In genomic region chr7:45567112-45567779, GRCm38 (mm10) we compare ENCODE assay signal across 8 mouse cellular contexts. TPM values are rescaled to one million over a fixed set of nuclear protein-coding genes. Genes with fewer than 3 reads are reported as not detected.
A peak's percentile ranks its signal among the peaks of the same experiment; 100 is the strongest.
DNase-seq lines count a peak whose midpoint lies in the region; ATAC-seq and TF ChIP-seq lines count a peak whose summit lies in the region.

No protein-coding gene starts in this region.

- H3K4me2 ChIP-seq in kidney, embryonic 14.5 days (replicated peaks; ENCODE audit: low read depth, low read length), result peak overlapping the region; percentile 58; the same call in 1 of the 2 replicates
- peak overlapping the region; percentile 54 for H3K4me2 ChIP-seq in embryonic facial prominence, embryonic 11.5 days (ENCODE audit: low read depth, low read length)
- H3K4me2 ChIP-seq in hindbrain, postnatal 0 days (ENCODE audit: low read depth, low read length), result peak overlapping the region; percentile 66
- peak overlapping the region; percentile 85 for H3K4me2 ChIP-seq in midbrain, embryonic 16.5 days (ENCODE audit: low read length)

- H3K27me3 ChIP-seq in kidney, embryonic 14.5 days (ENCODE audit: control insufficient read depth, insufficient read depth, low read length), result no peaks in the 10 kb centered on the region
- H3K27me3 ChIP-seq in embryonic facial prominence, embryonic 11.5 days (ENCODE audit: control insufficient read depth, insufficient read depth, low read length), result no peaks in the 10 kb centered on the region
- H3K27me3 ChIP-seq in hindbrain, postnatal 0 days (ENCODE audit: insufficient read depth, low read length), result no peaks in the 10 kb centered on the region
- no peaks in the 10 kb centered on the region for H3K27me3 ChIP-seq in midbrain, embryonic 16.5 days (ENCODE audit: control insufficient read depth, insufficient read depth, low read depth, low read length)

- TF ChIP-seq CTCF in hindbrain, postnatal 0 days (IDR thresholded peaks at IDR 0.05; ENCODE audit: low read depth), result no peak

- no peak overlapping the region for H3K9ac ChIP-seq in kidney, embryonic 14.5 days (ENCODE audit: low read depth, low read length)
- H3K9ac ChIP-seq in embryonic facial prominence, embryonic 11.5 days (replicated peaks; ENCODE audit: low read length), result no peak overlapping the region; the same call in 1 of the 2 replicates
- H3K9ac ChIP-seq in hindbrain, postnatal 0 days (replicated peaks; ENCODE audit: low read length), result 0 out of 2 replicates have a peak overlapping the region, but pooled peaks have one; percentile 30
- H3K9ac ChIP-seq in midbrain, embryonic 16.5 days (ENCODE audit: low read depth, low read length), result peak overlapping the region; percentile 52; the same call in 1 of the 2 replicates

- no peak for ATAC-seq in kidney, embryonic 14.5 days (ENCODE audit: low FRiP score, low TSS enrichment)
- ATAC-seq in embryonic facial prominence, embryonic 11.5 days (replicated peaks; ENCODE audit: insufficient number of reproducible peaks, low FRiP score, low TSS enrichment, low read depth), result no peak
- ATAC-seq in hindbrain, postnatal 0 days, result no peak
- no peak for ATAC-seq in midbrain, embryonic 16.5 days

- no peak overlapping the region for H3K4me3 ChIP-seq in kidney, embryonic 14.5 days (ENCODE audit: low read length)
- H3K4me3 ChIP-seq in embryonic facial prominence, embryonic 11.5 days (ENCODE audit: low read depth, low read length), result no peak overlapping the region
- H3K4me3 ChIP-seq in hindbrain, postnatal 0 days (ENCODE audit: low read length), result no peak overlapping the region
- H3K4me3 ChIP-seq in midbrain, embryonic 16.5 days (ENCODE audit: low read depth, low read length), result no peak overlapping the region

- no peaks in the 10 kb centered on the region for H3K36me3 ChIP-seq in kidney, embryonic 14.5 days (ENCODE audit: control insufficient read depth, insufficient read depth, low read length)
- H3K36me3 ChIP-seq in embryonic facial prominence, embryonic 11.5 days (replicated peaks; ENCODE audit: control insufficient read depth, insufficient read depth, low read depth, low read length), result no peaks in the 10 kb centered on the region
- no peaks in the 10 kb centered on the region for H3K36me3 ChIP-seq in hindbrain, postnatal 0 days (ENCODE audit: insufficient read depth, low read length)
- H3K36me3 ChIP-seq in midbrain, embryonic 16.5 days (ENCODE audit: control insufficient read depth, insufficient read depth, low read length), result no peaks in the 10 kb centered on the region

- H3K4me1 ChIP-seq in kidney, embryonic 14.5 days (ENCODE audit: control insufficient read depth, insufficient read depth, low read length), result peaks cover 26% of the 10 kb centered on the region
- H3K4me1 ChIP-seq in embryonic facial prominence, embryonic 11.5 days (ENCODE audit: control insufficient read depth, insufficient read depth, low read length), result no peaks in the 10 kb centered on the region; the same call in 1 of the 2 replicates
- H3K4me1 ChIP-seq in hindbrain, postnatal 0 days (ENCODE audit: insufficient read depth, low read length), result peaks cover 16% of the 10 kb centered on the region
- H3K4me1 ChIP-seq in midbrain, embryonic 16.5 days (ENCODE audit: control insufficient read depth, insufficient read depth, low read length), result peaks cover 22% of the 10 kb centered on the region

- peak overlapping the region; percentile 86 for H3K27ac ChIP-seq in kidney, embryonic 14.5 days (ENCODE audit: low read depth, low read length)
- H3K27ac ChIP-seq in embryonic facial prominence, embryonic 11.5 days (replicated peaks; ENCODE audit: low read depth, low read length), result no peak overlapping the region
- peak overlapping the region; percentile 82 for H3K27ac ChIP-seq in hindbrain, postnatal 0 days
- no peak overlapping the region for H3K27ac ChIP-seq in midbrain, embryonic 16.5 days (ENCODE audit: low read length)

- no peak for DNase-seq in kidney, postnatal 14 days
- no peak for DNase-seq in embryonic facial prominence, embryonic 11.5 days (ENCODE audit: low spot score)
- DNase-seq in hindbrain, postnatal 0 days (ENCODE audit: low spot score), result no peak
- no peak for DNase-seq in frontal cortex, postnatal 25 days (ENCODE audit: low spot score in 2 of 2)
- DNase-seq in thymus, adult 18-20 months, result no peak
- no peak for DNase-seq in right cerebral cortex, postnatal 14 days

- no peaks in the 10 kb centered on the region for H3K9me3 ChIP-seq in kidney, embryonic 14.5 days (ENCODE audit: control insufficient read depth, low read length)
- H3K9me3 ChIP-seq in embryonic facial prominence, embryonic 11.5 days (replicated peaks; ENCODE audit: control insufficient read depth, low read length), result no peaks in the 10 kb centered on the region
- no peaks in the 10 kb centered on the region for H3K9me3 ChIP-seq in hindbrain, postnatal 0 days (ENCODE audit: low read length)
- no peaks in the 10 kb centered on the region for H3K9me3 ChIP-seq in midbrain, embryonic 16.5 days (replicated peaks; ENCODE audit: control insufficient read depth, low read length, poor library complexity, severe bottlenecking)

- WGBS in kidney, embryonic 14.5 days, result 68% methylated on average over 8 of the region's 8 CpGs
- WGBS in embryonic facial prominence, embryonic 11.5 days, result 71% methylated on average over 8 of the region's 8 CpGs
- WGBS in hindbrain, postnatal 0 days, result 74% methylated on average over 8 of the region's 8 CpGs
- WGBS in midbrain, embryonic 16.5 days, result 70% methylated on average over 8 of the region's 8 CpGs

RNA-seq across cellular contexts. Expression of gene Bcat2, which starts 2.7 kb away (rescaled TPM):
- 61.1 and 73.7 TPM in 2 replicates for polyA plus RNA-seq in kidney, embryonic 14.5 days (2014; fragmentation: Nextera tagmentation; extraction: Ambion mirVana)
- 47.0 and 47.3 TPM in 2 replicates for polyA plus RNA-seq in embryonic facial prominence, embryonic 11.5 days (2014; fragmentation: Nextera tagmentation; extraction: Ambion mirVana)
- 11.1 and 17.8 TPM in 2 replicates for total RNA-seq in hindbrain, postnatal 0 days (2014; rRNA removed)
- 19.0 and 19.6 TPM in 2 replicates for polyA plus RNA-seq in hindbrain, postnatal 0 days (2015; fragmentation: Nextera tagmentation; extraction: Ambion mirVana)
- polyA plus RNA-seq in midbrain, embryonic 16.5 days (2015; fragmentation: Nextera tagmentation; extraction: Ambion mirVana), result 23.6 and 25.0 TPM in 2 replicates

RNA-seq across cellular contexts. Expression of gene Hsd17b14, which starts 12.6 kb away (rescaled TPM):
- polyA plus RNA-seq in kidney, embryonic 14.5 days (2014; fragmentation: Nextera tagmentation; extraction: Ambion mirVana), result 12.8 and 13.5 TPM in 2 replicates
- polyA plus RNA-seq in embryonic facial prominence, embryonic 11.5 days (2014; fragmentation: Nextera tagmentation; extraction: Ambion mirVana), result 0.53 and 0.68 TPM in 2 replicates
- total RNA-seq in hindbrain, postnatal 0 days (2014; rRNA removed), result 0.68 TPM in 1 of 2 replicates, not detected in the other
- 0.54 and 0.89 TPM in 2 replicates for polyA plus RNA-seq in hindbrain, postnatal 0 days (2015; fragmentation: Nextera tagmentation; extraction: Ambion mirVana)
- polyA plus RNA-seq in midbrain, embryonic 16.5 days (2015; fragmentation: Nextera tagmentation; extraction: Ambion mirVana), result 0.21 TPM in 1 of 2 replicates, not detected in the other

RNA-seq across cellular contexts. Expression of gene Plekha4, which starts 41.1 kb away (rescaled TPM):
- polyA plus RNA-seq in kidney, embryonic 14.5 days (2014; fragmentation: Nextera tagmentation; extraction: Ambion mirVana), result 4.7 and 5.1 TPM in 2 replicates
- 0.62 and 1.3 TPM in 2 replicates for polyA plus RNA-seq in embryonic facial prominence, embryonic 11.5 days (2014; fragmentation: Nextera tagmentation; extraction: Ambion mirVana)
- 2.4 and 2.8 TPM in 2 replicates for total RNA-seq in hindbrain, postnatal 0 days (2014; rRNA removed)
- 2.1 and 2.2 TPM in 2 replicates for polyA plus RNA-seq in hindbrain, postnatal 0 days (2015; fragmentation: Nextera tagmentation; extraction: Ambion mirVana)
- 0.81 and 0.87 TPM in 2 replicates for polyA plus RNA-seq in midbrain, embryonic 16.5 days (2015; fragmentation: Nextera tagmentation; extraction: Ambion mirVana)

RNA-seq across cellular contexts. Expression of gene Ppp1r15a, which starts 41.2 kb away (rescaled TPM):
- 13.4 and 15.7 TPM in 2 replicates for polyA plus RNA-seq in kidney, embryonic 14.5 days (2014; fragmentation: Nextera tagmentation; extraction: Ambion mirVana)
- polyA plus RNA-seq in embryonic facial prominence, embryonic 11.5 days (2014; fragmentation: Nextera tagmentation; extraction: Ambion mirVana), result 19.8 and 20.3 TPM in 2 replicates
- total RNA-seq in hindbrain, postnatal 0 days (2014; rRNA removed), result 19.2 and 19.8 TPM in 2 replicates
- polyA plus RNA-seq in hindbrain, postnatal 0 days (2015; fragmentation: Nextera tagmentation; extraction: Ambion mirVana), result 21.6 and 25.4 TPM in 2 replicates
- polyA plus RNA-seq in midbrain, embryonic 16.5 days (2015; fragmentation: Nextera tagmentation; extraction: Ambion mirVana), result 10.5 and 13.9 TPM in 2 replicates

RNA-seq across cellular contexts. Expression of gene Fgf21, which starts 48.0 kb away (rescaled TPM):
- polyA plus RNA-seq in kidney, embryonic 14.5 days (2014; fragmentation: Nextera tagmentation; extraction: Ambion mirVana), result not detected in 2 replicates
- polyA plus RNA-seq in embryonic facial prominence, embryonic 11.5 days (2014; fragmentation: Nextera tagmentation; extraction: Ambion mirVana), result 0.22 TPM in 1 of 2 replicates, not detected in the other
- total RNA-seq in hindbrain, postnatal 0 days (2014; rRNA removed), result not detected in 2 replicates
- not detected in 2 replicates for polyA plus RNA-seq in hindbrain, postnatal 0 days (2015; fragmentation: Nextera tagmentation; extraction: Ambion mirVana)
- polyA plus RNA-seq in midbrain, embryonic 16.5 days (2015; fragmentation: Nextera tagmentation; extraction: Ambion mirVana), result not detected in 2 replicates

Comparison
In these comparisons a context has a peak if more than half of its experiments do, and no peak if none do; other contexts are left out.
1. H3K27ac ChIP-seq: peak in kidney, embryonic 14.5 days (single experiment) and hindbrain, postnatal 0 days (single experiment); none in embryonic facial prominence, embryonic 11.5 days (single experiment) and midbrain, embryonic 16.5 days (single experiment).
2. H3K9ac ChIP-seq: peak in hindbrain, postnatal 0 days (single experiment) and midbrain, embryonic 16.5 days (single experiment); none in kidney, embryonic 14.5 days (single experiment) and embryonic facial prominence, embryonic 11.5 days (single experiment).
3. Peak in every context shown above with its lines, with median percentiles within 50 percentile points of each other: H3K4me2 ChIP-seq.